Mouse (Mus musculus): ENCODE data around the gene Gm21996. TPM values are rescaled to one million over a fixed set of nuclear protein-coding genes. Genes with fewer than 3 reads are reported as not detected.
"Not testable (repeated sequence)": the region's sequence is repeated elsewhere in the genome, so short reads cannot be mapped to it uniquely, and the experiment has no call there.

The Gm21996 gene
- polyA plus RNA-seq (2014; fragmentation: Nextera tagmentation; extraction: Ambion mirVana) = not detected in 2 replicates

DNA sequence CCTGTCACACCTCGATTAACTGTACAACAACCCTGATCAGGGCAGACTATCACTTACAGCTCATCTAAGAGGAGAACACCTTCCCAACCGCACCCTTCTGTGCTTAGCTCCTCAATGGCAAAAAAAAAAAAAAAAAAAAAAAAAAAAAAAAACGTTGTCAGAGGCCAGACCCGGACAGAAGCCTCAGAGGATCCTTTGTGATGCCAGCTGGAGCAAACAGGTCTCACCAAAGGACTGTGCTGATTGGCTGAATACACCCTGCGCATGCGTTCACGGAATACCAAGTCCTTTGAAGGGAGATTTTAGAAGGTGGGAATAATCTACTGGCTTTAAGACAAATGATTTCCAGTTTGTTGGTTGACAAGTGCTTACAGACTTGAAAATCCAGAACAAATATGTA, at the start of gene Gm21996:
TSS of gene Gm21996 (minus strand) at position 101 of the 400 bp plus-strand sequence.
- H3K4me2 ChIP-seq (replicated peaks); H3K27me3 ChIP-seq (ENCODE audit: control insufficient read depth, insufficient read depth, low read length); H3K36me3 ChIP-seq (replicated peaks; ENCODE audit: control insufficient read depth, insufficient read depth); H3K4me1 ChIP-seq (replicated peaks; ENCODE audit: control insufficient read depth, insufficient read depth, low read length); H3K4me3 ChIP-seq (replicated peaks; ENCODE audit: low read length); ATAC-seq (ENCODE audit: low FRiP score); H3K9ac ChIP-seq; H3K27ac ChIP-seq; DNase-seq (ENCODE audit: low spot score); H3K9me3 ChIP-seq (ENCODE audit: control insufficient read depth, low read length): not testable (repeated sequence)
- WGBS = no CpG with 5 or more reads among the region's 7 CpGs

Data from hindbrain, embryonic 14.5 days (tissue).